Mouse (Mus musculus) myocyte (in vitro differentiated cells): ENCODE results near the gene Gm3383.
"Not testable (repeated sequence)": the region's sequence is repeated elsewhere in the genome, so short reads cannot be mapped to it uniquely, and the experiment has no call there.

Experiments
- CEBPB ChIP-seq: IDR thresholded peaks from 2 replicates; pipeline ENCODE4 v1.6.1; 2011; ENCODE audit warnings: mild to moderate bottlenecking, moderate library complexity; ENCODE audit not compliant: poor library complexity, insufficient read depth, severe bottlenecking
- E2F4 ChIP-seq: IDR thresholded peaks from one replicate; pipeline ENCODE4 v1.6.1; 2011; ENCODE audit warnings: mild to moderate bottlenecking, control low read depth, moderate library complexity; ENCODE audit not compliant: insufficient read depth
- MAX ChIP-seq: IDR thresholded peaks from one replicate; pipeline ENCODE4 v1.6.1; 2011; ENCODE audit warnings: low read depth, mild to moderate bottlenecking, control low read depth
- MYOD1 ChIP-seq, 3 experiments: IDR thresholded peaks; one replicate each; pipeline ENCODE4 v1.6.1; 2011; ENCODE audit warnings: control low read depth in 2 of 3, low read depth in 2 of 3, mild to moderate bottlenecking in 2 of 3, moderate library complexity in 1 of 3; ENCODE audit not compliant: insufficient read length in 2 of 3, control insufficient read depth in 1 of 3
- MYOG ChIP-seq, 3 experiments: IDR thresholded peaks; one replicate each; pipeline ENCODE4 v1.6.1; 2011; ENCODE audit warnings: control low read depth in 2 of 3, low read depth in 2 of 3, mild to moderate bottlenecking in 2 of 3; ENCODE audit not compliant: insufficient read length in 2 of 3, control insufficient read depth in 1 of 3, insufficient read depth in 1 of 3
- POLR2A ChIP-seq: IDR thresholded peaks from one replicate; pipeline ENCODE4 v1.6.1; 2011; ENCODE audit warnings: low read depth, mild to moderate bottlenecking, control low read depth, moderate library complexity; ENCODE audit not compliant: insufficient read length
- POLR2AphosphoS2 ChIP-seq: IDR thresholded peaks from one replicate; pipeline ENCODE4 v1.6.1; 2011; ENCODE audit warnings: low read depth, control low read depth; ENCODE audit not compliant: insufficient read length
- REST ChIP-seq: IDR thresholded peaks from one replicate; pipeline ENCODE4 v1.6.1; 2011; ENCODE audit warnings: mild to moderate bottlenecking, control low read depth, moderate library complexity; ENCODE audit not compliant: insufficient read depth, insufficient read length
- SRF ChIP-seq: IDR thresholded peaks from one replicate; pipeline ENCODE4 v1.6.1; 2011; ENCODE audit warnings: low read depth; ENCODE audit not compliant: control insufficient read depth, insufficient read length
- TCF12 ChIP-seq: IDR thresholded peaks from one replicate; pipeline ENCODE4 v1.6.1; 2011; ENCODE audit warnings: mild to moderate bottlenecking, control low read depth; ENCODE audit not compliant: poor library complexity, insufficient read depth, severe bottlenecking
- TCF3 ChIP-seq: IDR thresholded peaks from one replicate; pipeline ENCODE4 v1.6.1; 2011; ENCODE audit warnings: low read depth, control low read depth; ENCODE audit not compliant: insufficient read length
- USF1 ChIP-seq: IDR thresholded peaks from one replicate; pipeline ENCODE4 v1.6.1; 2011; ENCODE audit warnings: low read depth, mild to moderate bottlenecking, control low read depth, moderate library complexity

GRCm38 (mm10) chr14:5807882-5808281, at the start of gene Gm3383:
- not testable (repeated sequence) for TF ChIP-seq MYOD1 (IDR thresholded peaks at IDR 0.05; ENCODE audit: control insufficient read depth in 1 of 3, insufficient read length in 2 of 3, low read depth in 2 of 3); SRF; MYOG (IDR thresholded peaks at IDR 0.05; ENCODE audit: control insufficient read depth in 1 of 3, insufficient read depth in 1 of 3, insufficient read length in 2 of 3, low read depth in 2 of 3); MAX; POLR2A; POLR2AphosphoS2; E2F4; USF1; TCF12; REST; CEBPB; TCF3
